Mouse (Mus musculus) megakaryocyte, embryonic 14.5 days (primary cell): ENCODE data around the gene Arhgap40. TPM values are rescaled to one million over a fixed set of nuclear protein-coding genes. Genes with fewer than 3 reads are reported as not detected.

Source experiments
- H3K27me3 ChIP-seq: replicated peaks from 2 replicates; pipeline ENCODE3; 2012; ENCODE audit warnings: inconsistent platforms
- H3K36me3 ChIP-seq: replicated peaks from 2 replicates; pipeline ENCODE3; 2012; ENCODE audit warnings: low read length, inconsistent platforms, mixed read lengths
- H3K4me1 ChIP-seq: 2 replicates; pipeline ENCODE4 v1.6.1; 2012; ENCODE audit warnings: inconsistent platforms
- H3K4me3 ChIP-seq: replicated peaks from 2 replicates; pipeline ENCODE3; 2012; ENCODE audit warnings: moderate library complexity, mild to moderate bottlenecking, inconsistent platforms
- H3K9me3 ChIP-seq: 2 replicates; pipeline ENCODE4 v1.6.1; 2012; ENCODE audit warnings: inconsistent platforms
- FLI1 ChIP-seq: IDR thresholded peaks from 2 replicates; pipeline ENCODE4 v1.6.1; 2012; ENCODE audit warnings: low read length, inconsistent platforms, mixed read lengths
- GATA1 ChIP-seq: IDR thresholded peaks from 3 replicates; pipeline ENCODE4 v1.6.1; 2012; ENCODE audit warnings: mixed read lengths, low read length, inconsistent platforms, borderline replicate concordance
- polyA plus RNA-seq: library from polyadenylated mRNA; stranded (reverse); fragments of >175 nt; gene quantifications from 2 replicates; pipeline ENCODE4 v1.2.3, GENCODE M21; 2012; ENCODE audit warnings: low replicate concordance; ENCODE audit not compliant: insufficient read depth

Gene Arhgap40
- polyA plus RNA-seq, 1 experiment, result not detected

GRCm38 (mm10) chr2:158513821-158514336 lies 1.3 kb downstream of the Arhgap40 start:
- Histone ChIP-seq H3K36me3 (no peaks in the 10 kb centered on the region), H3K4me3 (no peak overlapping the region), H3K27me3 (peaks cover 34% of the 10 kb centered on the region), H3K4me1 (no peaks in the 10 kb centered on the region), H3K9me3 (peaks cover 5% of the 10 kb centered on the region)
- TF ChIP-seq FLI1 (no peak), GATA1 (no peak)

- Histone ChIP-seq H3K4me3 (no peak overlapping the region), H3K9me3 (peaks cover 7% of the 10 kb centered on the region; the same call in 1 of the 2 replicates), H3K36me3 (no peaks in the 10 kb centered on the region), H3K4me1 (no peaks in the 10 kb centered on the region), H3K27me3 (peaks cover 38% of the 10 kb centered on the region)
- no peak for TF ChIP-seq GATA1
- no peak for TF ChIP-seq FLI1
Measured at GRCm38 (mm10) chr2:158518583-158518982, 6.0 kb downstream of the Arhgap40 start.

- Histone ChIP-seq H3K4me3 (no peak overlapping the region), H3K36me3 (no peaks in the 10 kb centered on the region), H3K4me1 (no peaks in the 10 kb centered on the region), H3K27me3 (peaks cover 41% of the 10 kb centered on the region), H3K9me3 (peaks cover 7% of the 10 kb centered on the region; the same call in 1 of the 2 replicates)
- TF ChIP-seq GATA1 (no peak), FLI1 (no peak)
Measured at GRCm38 (mm10) chr2:158519071-158519470, 6.5 kb downstream of the Arhgap40 start.

GRCm38 (mm10) chr2:158519800-158520199 lies 7.2 kb downstream of the Arhgap40 start:
- no peak for TF ChIP-seq GATA1
- no peak for TF ChIP-seq FLI1
- H3K9me3 ChIP-seq, result peaks cover 7% of the 10 kb centered on the region; the same call in 1 of the 2 replicates
- H3K36me3 ChIP-seq, result no peaks in the 10 kb centered on the region
- no peaks in the 10 kb centered on the region for H3K4me1 ChIP-seq
- no peak overlapping the region for H3K4me3 ChIP-seq
- peaks cover 42% of the 10 kb centered on the region for H3K27me3 ChIP-seq

GRCm38 (mm10) chr2:158523060-158523459 lies 10.5 kb downstream of the Arhgap40 start:
- Histone ChIP-seq H3K4me1 (no peaks in the 10 kb centered on the region), H3K36me3 (no peaks in the 10 kb centered on the region)
- TF ChIP-seq FLI1 (no peak), GATA1 (no peak)

GRCm38 (mm10) chr2:158524129-158524860 lies 11.7 kb downstream of the Arhgap40 start:
- TF ChIP-seq FLI1 (no peak), GATA1 (no peak)
- Histone ChIP-seq H3K4me1 (no peaks in the 10 kb centered on the region), H3K4me3 (no peak overlapping the region), H3K9me3 (peaks cover 7% of the 10 kb centered on the region; the same call in 1 of the 2 replicates), H3K27me3 (peaks cover 38% of the 10 kb centered on the region), H3K36me3 (no peaks in the 10 kb centered on the region)

More at GRCm38 (mm10) chr2:158523060-158523459, 10.5 kb downstream of the Arhgap40 start:
- H3K9me3 ChIP-seq, result peaks cover 7% of the 10 kb centered on the region; the same call in 1 of the 2 replicates
- no peak overlapping the region for H3K4me3 ChIP-seq
- H3K27me3 ChIP-seq, result peaks cover 42% of the 10 kb centered on the region

- Histone ChIP-seq H3K36me3 (no peaks in the 10 kb centered on the region), H3K4me1 (peaks cover 7% of the 10 kb centered on the region; the same call in 1 of the 2 replicates), H3K4me3 (no peak overlapping the region), H3K9me3 (peaks cover 14% of the 10 kb centered on the region), H3K27me3 (peaks cover 25% of the 10 kb centered on the region)
- TF ChIP-seq FLI1 (no peak), GATA1 (no peak)
Measured at GRCm38 (mm10) chr2:158534090-158534489, 21.5 kb downstream of the Arhgap40 start.

- Histone ChIP-seq H3K36me3 (no peaks in the 10 kb centered on the region), H3K27me3 (peaks cover 30% of the 10 kb centered on the region), H3K9me3 (peaks cover 14% of the 10 kb centered on the region), H3K4me1 (peaks cover 7% of the 10 kb centered on the region; the same call in 1 of the 2 replicates), H3K4me3 (no peak overlapping the region)
- TF ChIP-seq FLI1, result no peak
- TF ChIP-seq GATA1, result no peak
Measured at GRCm38 (mm10) chr2:158534559-158534958, 22.0 kb downstream of the Arhgap40 start.

GRCm38 (mm10) chr2:158539433-158540305 lies 27.1 kb downstream of the Arhgap40 start:
- Histone ChIP-seq H3K27me3 (peaks cover 49% of the 10 kb centered on the region), H3K4me3 (no peak overlapping the region), H3K9me3 (no peaks in the 10 kb centered on the region), H3K36me3 (no peaks in the 10 kb centered on the region), H3K4me1 (no peaks in the 10 kb centered on the region; the same call in 1 of the 2 replicates)
- no peak for TF ChIP-seq FLI1
- TF ChIP-seq GATA1, result no peak

GRCm38 (mm10) chr2:158541286-158541685 lies 28.7 kb downstream of the Arhgap40 start:
- peaks cover 5% of the 10 kb centered on the region; the same call in 1 of the 2 replicates for H3K9me3 ChIP-seq
- no peak for TF ChIP-seq FLI1
- TF ChIP-seq GATA1, result no peak
- H3K4me1 ChIP-seq, result no peaks in the 10 kb centered on the region; the same call in 1 of the 2 replicates
- no peaks in the 10 kb centered on the region for H3K36me3 ChIP-seq
- no peak overlapping the region for H3K4me3 ChIP-seq
- H3K27me3 ChIP-seq, result peaks cover 56% of the 10 kb centered on the region
